Mouse (Mus musculus): ENCODE data around the gene Slx. TPM values are rescaled to one million over a fixed set of nuclear protein-coding genes. Genes with fewer than 3 reads are reported as not detected.
"Not testable (repeated sequence)": the region's sequence is repeated elsewhere in the genome, so short reads cannot be mapped to it uniquely, and the experiment has no call there.

Slx gene
- not detected in 2 replicates for polyA plus RNA-seq (2015; fragmentation: Nextera tagmentation; extraction: Ambion mirVana)

DNA sequence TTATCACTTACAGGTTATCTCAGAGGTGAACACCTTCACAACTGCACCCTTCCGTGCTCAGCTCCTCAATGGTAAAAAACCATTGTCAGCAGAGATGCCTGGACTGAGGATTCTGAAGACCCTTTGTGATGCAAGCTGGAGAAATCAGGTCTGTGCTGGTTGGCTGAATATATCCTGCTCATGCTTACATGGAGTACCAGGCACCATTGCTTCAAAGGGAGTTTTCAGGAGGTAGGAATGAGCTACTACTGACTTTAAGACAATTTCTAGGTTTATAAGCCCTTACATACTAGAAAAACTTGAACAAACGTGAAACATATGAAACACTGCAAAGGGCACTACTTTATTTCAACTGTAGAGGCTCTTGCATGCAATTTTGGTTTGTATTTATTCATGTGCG, at the start of gene Slx:
TSS of gene Slx (minus strand) at position 101 of the 400 bp plus-strand sequence.
- H3K9ac ChIP-seq; H3K27ac ChIP-seq; H3K4me3 ChIP-seq; ATAC-seq; H3K27me3 ChIP-seq; H3K36me3 ChIP-seq (ENCODE audit: poor library complexity, severe bottlenecking); H3K4me2 ChIP-seq; H3K4me1 ChIP-seq; H3K9me3 ChIP-seq (replicated peaks): not testable (repeated sequence)
- 70% methylated on average over 3 of the region's 3 CpGs for WGBS

Small RNAs within 50 kb of the gene (microRNA-seq; reads per million reads assigned to microRNA genes)
- gene Gm27341: not detected

Other genes starting within 250 kb of the Slx start
- gene Gm2030, start 235.5 kb downstream of the Slx start, polyA plus RNA-seq (2015; fragmentation: Nextera tagmentation; extraction: Ambion mirVana): not detected in 2 replicates
- not detected in 2 replicates for gene Gm14525, start 157.1 kb upstream of the Slx start, polyA plus RNA-seq (2015; fragmentation: Nextera tagmentation; extraction: Ambion mirVana)